Mouse (Mus musculus): ENCODE data around the gene Gdf15.

- TF ChIP-seq POLR2A (IDR thresholded peaks at IDR 0.05; ENCODE audit: extremely low read depth, insufficient read depth, low read length) (no peak), CTCF (IDR thresholded peaks at IDR 0.05; ENCODE audit: low read depth, low read length) (no peak)
Measured at GRCm38 (mm10) chr8:70583476-70584387, 48.5 kb downstream of the Gdf15 start.

All from liver, adult 2 months (tissue).